Mouse (Mus musculus) pancreas, adult 10 weeks (tissue): Measurements from ENCODE around the gene Rere. TPM values are rescaled to one million over a fixed set of nuclear protein-coding genes. Genes with fewer than 3 reads are reported as not detected.

Source experiments
- polyA plus RNA-seq: library from polyadenylated mRNA; stranded (reverse); fragments of 350-450 nt; fragmentation: Illumina TruSeq; extraction: RNeasy Lipid Tissue Mini Kit (QIAGEN cat#74804); gene quantifications from one replicate; pipeline ENCODE4 v1.2.3, GENCODE M21; 2015; ENCODE audit warnings: low read depth, low replicate concordance; ENCODE audit not compliant: insufficient read depth

Gene Rere
- 17.5 TPM for polyA plus RNA-seq

DNA sequence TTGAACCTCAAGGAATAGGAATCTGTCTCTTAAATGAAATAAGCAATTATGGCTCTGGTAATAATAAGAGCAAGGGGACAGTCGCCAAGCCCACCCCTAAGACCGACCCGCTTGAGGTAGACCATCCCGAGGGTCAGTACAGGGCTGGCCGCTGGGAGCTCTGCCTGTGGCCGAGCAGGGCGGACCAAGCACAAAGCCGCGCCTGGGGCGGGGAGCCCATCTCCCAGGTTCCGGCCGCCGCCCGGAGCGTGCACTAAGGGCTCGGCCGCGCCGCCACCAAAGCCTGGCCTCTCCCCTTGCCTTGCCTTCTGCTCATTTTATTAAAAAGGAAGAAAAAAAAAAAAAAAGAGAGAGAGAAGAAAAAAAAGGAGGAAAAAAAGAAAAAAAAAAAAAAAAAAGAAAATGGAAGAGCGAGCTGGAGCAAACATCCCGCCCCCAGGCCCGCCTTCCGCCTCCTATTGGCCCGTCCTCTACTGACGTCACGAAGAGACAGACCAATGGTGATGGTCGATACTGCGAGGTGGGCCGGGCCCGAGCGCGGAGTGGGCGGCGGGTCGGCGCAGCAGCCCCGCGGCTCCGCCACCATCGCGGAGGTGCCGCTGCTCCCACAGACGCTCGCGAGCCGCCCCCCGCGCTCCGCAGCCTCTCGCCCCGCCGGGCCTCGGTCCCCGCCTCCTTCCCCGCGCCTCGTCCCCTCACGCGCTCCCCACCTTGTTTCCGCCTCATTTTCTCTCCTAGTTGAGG, at the start of gene Rere:
Rere (plus strand) TSS at position 629 of the 744 bp plus-strand sequence.

DNA sequence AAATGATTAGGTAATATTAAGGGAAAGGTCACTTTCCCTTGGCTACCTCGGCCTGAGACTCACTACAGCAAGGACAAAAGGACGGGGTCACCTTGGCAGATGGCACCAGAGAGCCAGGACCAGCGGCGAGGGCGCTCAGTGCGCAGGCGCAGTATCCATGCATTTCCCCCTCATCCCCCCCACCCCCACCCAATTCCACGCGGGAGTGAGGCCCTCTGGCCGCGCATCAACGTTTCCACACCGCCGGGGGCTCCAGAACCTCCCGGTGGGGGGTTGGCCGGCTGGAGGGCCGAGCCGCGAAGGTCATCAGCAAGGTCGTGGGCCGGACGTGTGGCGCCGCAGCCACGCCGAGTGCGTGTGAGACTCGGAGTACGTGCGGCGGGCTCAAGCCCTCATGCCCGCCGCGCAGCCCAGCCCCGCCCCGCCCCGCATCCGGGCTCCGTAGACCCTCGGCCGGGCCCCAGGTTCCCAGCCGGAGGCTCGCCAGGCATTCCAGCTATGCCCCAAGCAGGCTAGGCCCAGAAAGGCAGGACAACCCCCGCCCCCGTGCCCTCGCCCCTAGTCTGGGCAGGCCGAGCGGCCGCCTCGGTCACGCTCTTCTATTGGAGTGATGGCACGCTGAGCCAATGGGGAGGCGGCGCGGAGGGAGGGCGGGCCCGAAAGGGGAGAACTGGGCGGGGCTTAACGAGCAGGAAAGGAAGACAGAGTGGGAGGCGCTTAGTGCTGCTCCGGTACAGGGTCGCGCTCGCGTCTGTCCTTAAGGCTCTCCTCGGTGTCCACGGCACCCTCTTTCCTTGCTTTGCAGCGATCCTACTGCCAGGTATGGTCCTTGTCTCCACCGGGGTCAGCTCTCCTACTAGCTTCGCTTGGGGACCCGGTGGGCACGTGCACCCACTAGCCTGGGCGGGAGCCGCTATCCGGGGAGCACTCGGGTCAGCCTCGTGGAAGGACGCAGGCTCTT, 44.6 kb upstream of the Rere start, which contains the start of gene Eno1:
Eno1 (plus strand) TSS at position 201 of the 961 bp plus-strand sequence.

DNA sequence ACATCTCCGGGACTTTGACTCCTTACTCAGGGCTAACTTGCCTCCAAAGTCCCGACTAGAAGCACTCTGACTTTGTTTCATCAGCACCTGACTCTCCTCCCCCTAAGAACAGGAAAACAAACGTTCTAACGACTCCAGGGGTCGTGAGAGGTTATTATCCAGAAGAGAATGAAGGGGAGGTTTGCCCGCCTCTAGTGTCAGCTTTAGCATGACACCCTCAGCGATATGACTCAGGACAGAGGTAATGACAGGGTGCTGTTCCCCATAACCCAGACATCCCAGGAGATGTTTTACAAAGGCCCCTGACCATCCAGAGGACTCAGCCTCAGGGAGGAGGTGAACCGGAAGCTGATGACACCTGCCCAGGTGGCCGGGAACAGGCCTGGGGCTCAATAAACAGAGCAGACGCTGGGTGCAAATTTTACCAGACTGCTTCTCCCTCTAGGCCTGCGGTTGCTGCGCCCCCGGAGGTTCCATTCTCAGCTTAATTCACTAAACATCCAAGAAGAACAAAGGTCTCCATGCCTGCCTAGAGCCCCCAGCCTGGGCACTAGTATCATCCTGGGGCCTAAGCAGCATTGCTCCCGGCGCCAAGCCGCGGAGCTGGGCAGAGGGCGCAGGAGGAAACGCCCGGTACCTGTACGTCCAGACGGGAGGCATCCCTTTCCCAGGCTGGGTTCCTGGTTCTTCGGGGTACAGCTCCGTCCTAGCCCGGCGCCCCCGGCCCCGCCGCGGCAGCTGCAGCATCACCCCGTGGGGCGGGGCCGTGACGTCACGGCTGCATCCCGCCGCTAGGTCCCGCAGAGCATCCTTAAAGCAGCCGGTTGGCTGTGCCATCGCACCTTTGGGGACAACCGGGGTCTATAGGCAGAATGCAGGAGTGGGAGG, 370.2 kb downstream of the Rere start, which contains the start of gene Slc45a1:
Slc45a1 (minus strand) TSS at position 785 of the 888 bp plus-strand sequence.

Other genes with a start within 250 kb of the Rere start
- 0.42 TPM for gene Gpr157, start 194.3 kb upstream of the Rere start, polyA plus RNA-seq
- 10.3 TPM for gene Slc2a5, start 162.4 kb upstream of the Rere start, polyA plus RNA-seq
- not detected for gene Slc2a7, start 132.7 kb upstream of the Rere start, polyA plus RNA-seq
- not detected for gene Car6, start 80.3 kb upstream of the Rere start, polyA plus RNA-seq
- gene Eno1, start 44.9 kb upstream of the Rere start, polyA plus RNA-seq = 62.8 TPM